Comparison of ENCODE assay signal across 26 mouse cellular contexts in genomic region chr7:4141648-4142325, GRCm38 (mm10). TPM values are rescaled to one million over a fixed set of nuclear protein-coding genes. Genes with fewer than 3 reads are reported as not detected.
A peak's percentile ranks its signal among the peaks of the same experiment; 100 is the strongest.
DNase-seq lines count a peak whose midpoint lies in the region; ATAC-seq and TF ChIP-seq lines count a peak whose summit lies in the region.
"Had no signal": no experiment of that assay in that cellular context is flagged by ENCODE, and none has a peak within 500 bp of the region (broad histone marks: within the 10 kb centered on the region; RNA-seq: fewer than 3 reads in every experiment).

No protein-coding gene starts in this region.

- no peak for TF ChIP-seq EP300 in stomach, postnatal 0 days (optimal IDR thresholded peaks at IDR 0.05)

- 89% methylated on average over 6 of the region's 6 CpGs for WGBS in forebrain, embryonic 12.5 days
- WGBS in forebrain, embryonic 15.5 days, result 93% methylated on average over 6 of the region's 6 CpGs
- 90% methylated on average over 6 of the region's 6 CpGs for WGBS in stomach, postnatal 0 days

- H3K4me1 ChIP-seq in forebrain, embryonic 12.5 days, result peaks cover 13% of the 10 kb centered on the region
- H3K4me1 ChIP-seq in forebrain, embryonic 15.5 days, result peaks cover 15% of the 10 kb centered on the region
- peaks cover 4% of the 10 kb centered on the region for H3K4me1 ChIP-seq in stomach, postnatal 0 days (replicated peaks; ENCODE audit: control insufficient read depth, insufficient read depth)

- no peaks in the 10 kb centered on the region for H3K27me3 ChIP-seq in forebrain, embryonic 12.5 days
- H3K27me3 ChIP-seq in forebrain, embryonic 15.5 days, result no peaks in the 10 kb centered on the region
- H3K27me3 ChIP-seq in stomach, postnatal 0 days (ENCODE audit: control insufficient read depth, insufficient read depth, low read length), result no peaks in the 10 kb centered on the region
- H3K27me3 ChIP-seq: embryonic facial prominence, embryonic 13.5 days; liver, embryonic 15.5 days had no signal

- no peak for TF ChIP-seq CTCF in stomach, postnatal 0 days (IDR thresholded peaks at IDR 0.05; ENCODE audit: low read depth)

- H3K27ac ChIP-seq in forebrain, embryonic 12.5 days, result no peak overlapping the region
- H3K27ac ChIP-seq in forebrain, embryonic 15.5 days (replicated peaks), result no peak overlapping the region
- H3K27ac ChIP-seq in stomach, postnatal 0 days (replicated peaks), result no peak overlapping the region
- H3K27ac ChIP-seq: embryonic facial prominence, embryonic 13.5 days; forebrain, embryonic 10.5 days; gastrocnemius, adult 2 months; hindbrain, postnatal 0 days; liver, embryonic 15.5 days had no signal

- peak overlapping the region; percentile 12; the same call in 1 of the 2 replicates for H3K9ac ChIP-seq in forebrain, embryonic 12.5 days
- H3K9ac ChIP-seq in forebrain, embryonic 15.5 days (replicated peaks), result no peak overlapping the region
- H3K9ac ChIP-seq in stomach, postnatal 0 days (ENCODE audit: low read length), result no peak overlapping the region
- H3K9ac ChIP-seq: embryonic facial prominence, embryonic 13.5 days; liver, embryonic 15.5 days had no signal

- no peak overlapping the region for H3K4me2 ChIP-seq in forebrain, embryonic 12.5 days
- no peak overlapping the region for H3K4me2 ChIP-seq in forebrain, embryonic 15.5 days (replicated peaks)
- no peak overlapping the region for H3K4me2 ChIP-seq in stomach, postnatal 0 days (replicated peaks; ENCODE audit: low read depth)
- H3K4me2 ChIP-seq: embryonic facial prominence, embryonic 13.5 days; liver, embryonic 15.5 days; midbrain, embryonic 11.5 days had no signal

- no peaks in the 10 kb centered on the region for H3K9me3 ChIP-seq in forebrain, embryonic 12.5 days
- no peaks in the 10 kb centered on the region for H3K9me3 ChIP-seq in forebrain, embryonic 15.5 days
- no peaks in the 10 kb centered on the region for H3K9me3 ChIP-seq in stomach, postnatal 0 days (ENCODE audit: control insufficient read depth, low read length)
- H3K9me3 ChIP-seq: embryonic facial prominence, embryonic 13.5 days; forebrain, embryonic 10.5 days; liver, embryonic 15.5 days had no signal

- no peak for ATAC-seq in forebrain, embryonic 12.5 days (ENCODE audit: low FRiP score)
- ATAC-seq in forebrain, embryonic 15.5 days (replicated peaks), result no peak
- no peak for ATAC-seq in stomach, postnatal 0 days (ENCODE audit: low FRiP score, low TSS enrichment)
- ATAC-seq: hindbrain, postnatal 0 days; intestine, postnatal 0 days; midbrain, embryonic 16.5 days had no signal

- H3K4me3 ChIP-seq in forebrain, embryonic 12.5 days (replicated peaks), result no peak overlapping the region
- no peak overlapping the region for H3K4me3 ChIP-seq in forebrain, embryonic 15.5 days
- no peak overlapping the region for H3K4me3 ChIP-seq in stomach, postnatal 0 days (ENCODE audit: low read depth, low read length)
- H3K4me3 ChIP-seq: embryonic facial prominence, embryonic 13.5 days; forebrain, embryonic 10.5 days; gastrocnemius, adult 2 months; liver, embryonic 15.5 days had no signal

- peak; percentile 28 for DNase-seq in cerebellum, adult 9-10 months
- no peak for DNase-seq in cerebellum, postnatal 36 days
- DNase-seq in layer of hippocampus, adult 11-12 months (ENCODE audit: low spot score), result peak; percentile 2
- no peak for DNase-seq in layer of hippocampus, postnatal 25 days (ENCODE audit: extremely low spot score in 1 of 2, low spot score in 1 of 2)
- peak; percentile 9 for DNase-seq in stomach, postnatal 0 days (ENCODE audit: low spot score)
- DNase-seq: adrenal gland, postnatal 14 days; gastrocnemius, adult 2 months; gastrocnemius, postnatal 36 days; heart, postnatal 14 days; kidney, adult 9 months; kidney, postnatal 10 days; layer of hippocampus, adult 9-11 months; liver; lung, postnatal 36 days; right cerebral cortex, postnatal 4 days had no signal

- H3K36me3 ChIP-seq in forebrain, embryonic 12.5 days (replicated peaks), result peaks cover 88% of the 10 kb centered on the region
- H3K36me3 ChIP-seq in forebrain, embryonic 15.5 days, result peaks cover 82% of the 10 kb centered on the region
- peaks cover 66% of the 10 kb centered on the region for H3K36me3 ChIP-seq in stomach, postnatal 0 days (ENCODE audit: control insufficient read depth, insufficient read depth, low read length)

RNA-seq across cellular contexts. Expression of gene Leng8, which starts 4.9 kb away (rescaled TPM):
- 104 and 115 TPM in 2 replicates for polyA plus RNA-seq in forebrain, embryonic 12.5 days (2016; fragmentation: Nextera tagmentation; extraction: Ambion mirVana)
- 78.8 and 85.9 TPM in 2 replicates for polyA plus RNA-seq in forebrain, embryonic 15.5 days (2015; fragmentation: Nextera tagmentation; extraction: Ambion mirVana)
- 100 to 1,000 TPM; 109 to 181 TPM for total RNA-seq in layer of hippocampus, postnatal 25 days (2021)
- 14.7 and 20.1 TPM in 2 replicates for polyA plus RNA-seq in stomach, postnatal 0 days (2015; fragmentation: Nextera tagmentation; extraction: Ambion mirVana)

RNA-seq across cellular contexts. Expression of gene Leng9, which starts 8.4 kb away (rescaled TPM):
- 3.0 TPM in 2 replicates for polyA plus RNA-seq in forebrain, embryonic 12.5 days (2016; fragmentation: Nextera tagmentation; extraction: Ambion mirVana)
- 4.8 and 5.7 TPM in 2 replicates for polyA plus RNA-seq in forebrain, embryonic 15.5 days (2015; fragmentation: Nextera tagmentation; extraction: Ambion mirVana)
- 1 to 10 TPM; 5.3 to 6.0 TPM for total RNA-seq in layer of hippocampus, postnatal 25 days (2021)
- polyA plus RNA-seq in stomach, postnatal 0 days (2015; fragmentation: Nextera tagmentation; extraction: Ambion mirVana), result 7.4 and 8.5 TPM in 2 replicates

RNA-seq across cellular contexts. Expression of gene Ttyh1, which starts 22.6 kb away (rescaled TPM):
- 131 and 143 TPM in 2 replicates for polyA plus RNA-seq in forebrain, embryonic 12.5 days (2016; fragmentation: Nextera tagmentation; extraction: Ambion mirVana)
- 105 and 106 TPM in 2 replicates for polyA plus RNA-seq in forebrain, embryonic 15.5 days (2015; fragmentation: Nextera tagmentation; extraction: Ambion mirVana)
- total RNA-seq in layer of hippocampus, postnatal 25 days (2021), result 100 to 1,000 TPM; 625 to 681 TPM
- 4.1 and 4.3 TPM in 2 replicates for polyA plus RNA-seq in stomach, postnatal 0 days (2015; fragmentation: Nextera tagmentation; extraction: Ambion mirVana)
- total RNA-seq: common myeloid progenitor, adult 5-6 weeks; megakaryocyte, adult 5-6 weeks had no signal

RNA-seq across cellular contexts. Expression of gene Cdc42ep5, which starts 22.9 kb away (rescaled TPM):
- polyA plus RNA-seq in forebrain, embryonic 12.5 days (2016; fragmentation: Nextera tagmentation; extraction: Ambion mirVana), result 11.3 and 14.0 TPM in 2 replicates
- 4.1 and 6.0 TPM in 2 replicates for polyA plus RNA-seq in forebrain, embryonic 15.5 days (2015; fragmentation: Nextera tagmentation; extraction: Ambion mirVana)
- 1 to 10 TPM in 1 of 2 experiments, under 1 TPM in 1; 0.75 to 1.4 TPM for total RNA-seq in layer of hippocampus, postnatal 25 days (2021)
- 119 and 121 TPM in 2 replicates for polyA plus RNA-seq in stomach, postnatal 0 days (2015; fragmentation: Nextera tagmentation; extraction: Ambion mirVana)
- total RNA-seq: megakaryocyte, adult 5-6 weeks had no signal

Comparison
In these comparisons a context has a peak if more than half of its experiments do, and no peak if none do; other contexts are left out.
1. DNase-seq: peak in cerebellum, adult 9-10 months (single experiment), layer of hippocampus, adult 11-12 months (single experiment) and stomach, postnatal 0 days (single experiment); none in cerebellum, postnatal 36 days (0 of 2) and layer of hippocampus, postnatal 25 days (0 of 2).
2. RNA of gene Ttyh1, which starts 22.6 kb away (polyA plus RNA-seq): 131 to 143 TPM in forebrain, embryonic 12.5 days and 105 to 106 TPM in forebrain, embryonic 15.5 days; 4.1 to 4.3 TPM in stomach, postnatal 0 days; every median in the first group is over 10 times any median in the second.